Mouse (Mus musculus) MEL-GATA-1-ER (cell line): ENCODE results near the gene Cbln3.

ENCODE experiments used
- DNase-seq: peaks from one replicate; pipeline ENCODE4 v3.0.0-alpha.2; 2012; ENCODE audit warnings: low read depth; ENCODE audit errors: extremely low read depth

Cbln3 gene

DNA sequence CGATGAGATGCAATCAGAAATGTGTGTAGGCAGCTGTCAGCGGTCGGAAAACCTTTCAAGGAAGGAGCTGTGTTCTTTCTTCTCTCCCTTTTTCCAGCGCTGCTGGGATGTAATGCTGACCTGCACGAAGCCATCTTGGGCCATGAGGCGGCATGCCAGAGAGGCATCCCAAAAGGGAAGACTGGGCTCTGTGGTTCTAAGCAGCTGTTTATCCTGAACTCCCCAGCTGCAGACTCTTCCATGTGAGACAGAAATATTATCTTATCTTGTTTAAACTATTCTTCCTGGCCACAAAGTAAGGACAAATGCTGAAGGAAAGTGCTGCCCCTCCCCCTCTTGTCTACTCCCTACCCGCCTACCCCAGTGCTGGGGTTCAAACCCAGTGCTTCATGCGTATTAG, 3.2 kb downstream of the Cbln3 start:
- peak; percentile 64 for DNase-seq

GRCm38 (mm10) chr14:55879623-55880022, 4.6 kb downstream of the Cbln3 start:
- peak; percentile 54 for DNase-seq

DNA sequence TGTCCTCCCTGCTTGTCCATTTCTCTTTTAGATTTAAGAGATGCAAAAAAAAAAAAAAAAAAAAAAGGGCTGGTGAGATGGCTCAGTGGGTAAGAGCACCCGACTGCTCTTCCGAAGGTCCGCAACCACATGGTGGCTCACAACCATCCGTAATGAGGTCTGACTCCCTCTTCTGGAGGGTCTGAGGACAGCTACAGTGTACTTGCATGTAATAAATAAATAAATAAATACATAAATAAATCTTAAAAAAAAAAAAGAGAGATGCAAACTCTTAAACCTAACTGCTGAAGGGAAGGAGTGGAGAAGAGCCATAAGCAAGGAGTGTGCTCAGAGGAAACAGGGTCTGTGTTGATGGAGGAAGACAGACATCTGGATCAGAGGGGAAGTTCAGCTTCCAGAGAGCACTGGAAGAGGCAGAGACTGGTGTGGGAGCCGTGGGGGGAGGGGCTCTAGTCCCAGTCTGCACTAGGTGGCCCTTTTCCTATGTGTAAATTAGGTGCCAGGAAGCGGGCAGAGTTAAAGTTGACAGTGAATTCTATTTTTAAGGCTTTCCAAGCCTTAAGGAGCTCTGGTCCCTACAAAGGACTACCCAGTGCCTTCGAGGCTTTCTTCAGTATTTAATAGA, 5.8 kb downstream of the Cbln3 start:
- DNase-seq: no peak

- DNase-seq: no peak
These were observed 6.5 kb downstream of the Cbln3 start for GRCm38 (mm10) chr14:55877469-55878315.

- DNase-seq: peak; percentile 71
These were observed 10.2 kb downstream of the Cbln3 start for GRCm38 (mm10) chr14:55873714-55874683.

DNA sequence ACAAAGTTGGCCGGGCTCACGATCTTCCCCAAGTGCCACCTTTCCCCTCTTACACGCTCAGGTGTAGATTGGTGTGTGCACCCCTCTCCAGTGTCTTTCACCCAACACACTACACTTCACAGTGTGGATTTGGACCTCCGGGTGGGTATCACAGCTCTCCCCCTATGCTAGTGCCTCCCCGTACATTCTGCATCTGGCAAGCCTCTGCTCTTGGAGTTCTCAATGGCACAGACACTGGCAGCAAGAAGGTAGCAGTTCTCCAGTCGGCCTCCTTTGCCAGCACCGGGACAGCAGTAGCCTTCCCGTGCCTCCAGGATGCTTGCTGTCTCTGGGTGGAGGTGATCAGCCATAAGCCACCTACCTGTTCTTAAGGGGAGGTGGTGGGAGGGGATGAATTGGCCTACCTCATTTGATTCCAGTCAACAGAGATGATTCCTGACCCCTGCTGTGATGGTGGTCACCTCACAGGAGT, 10.9 kb downstream of the Cbln3 start:
- no peak for DNase-seq

- DNase-seq: no peak
These were observed 11.6 kb downstream of the Cbln3 start for GRCm38 (mm10) chr14:55872551-55872950.

GRCm38 (mm10) chr14:55872039-55872438, 12.2 kb downstream of the Cbln3 start:
- DNase-seq: no peak

DNA sequence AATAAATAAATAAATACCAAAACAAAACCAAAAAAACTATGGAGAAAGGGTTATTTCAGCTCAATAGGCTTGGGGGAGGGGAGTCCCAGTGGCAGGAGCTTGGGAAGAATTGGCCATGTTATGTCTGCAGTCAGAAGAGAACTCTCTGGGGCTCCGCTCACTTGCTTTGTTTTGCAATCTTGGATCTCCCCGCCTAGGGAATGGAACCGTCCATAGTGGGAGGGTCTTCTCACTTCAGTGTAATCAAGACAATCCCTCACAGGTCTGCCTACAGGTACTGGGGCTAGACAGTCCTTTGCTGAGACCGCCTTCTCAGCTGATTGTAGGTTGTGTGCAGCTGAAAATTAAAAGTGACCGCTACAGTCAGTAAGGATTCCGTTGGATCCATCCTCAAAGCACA, 14.7 kb downstream of the Cbln3 start:
- no peak for DNase-seq

GRCm38 (mm10) chr14:55868230-55869026, 15.8 kb downstream of the Cbln3 start:
- DNase-seq: no peak

GRCm38 (mm10) chr14:55866962-55867361, 17.2 kb downstream of the Cbln3 start:
- DNase-seq: no peak

GRCm38 (mm10) chr14:55863773-55864172, 20.4 kb downstream of the Cbln3 start:
- DNase-seq: peak; percentile 41

DNA sequence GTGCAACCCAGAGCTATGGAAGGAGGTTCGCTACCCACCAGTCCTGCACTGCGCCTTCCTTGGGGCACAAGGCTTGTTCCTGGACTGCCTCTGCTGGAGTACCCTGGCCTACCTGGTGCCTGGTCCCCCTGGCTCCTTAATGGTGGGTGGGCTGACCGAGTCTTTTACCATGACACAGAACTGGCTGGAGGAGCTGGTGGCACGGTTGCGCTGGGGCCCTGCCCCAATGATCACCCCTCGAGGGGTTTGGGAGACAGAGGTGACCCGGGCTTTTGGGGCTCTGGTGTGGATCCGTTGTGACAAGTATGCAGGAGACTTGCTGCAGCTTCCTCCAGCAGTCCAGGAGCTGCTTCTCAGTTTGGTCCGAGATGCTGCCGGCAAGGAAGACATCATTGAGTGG, 21.2 kb downstream of the Cbln3 start:
- no peak for DNase-seq

- no peak for DNase-seq
These were observed 22.0 kb downstream of the Cbln3 start for GRCm38 (mm10) chr14:55862186-55862585.

- DNase-seq: no peak
These were observed 26.6 kb downstream of the Cbln3 start for GRCm38 (mm10) chr14:55857588-55857987.

DNA sequence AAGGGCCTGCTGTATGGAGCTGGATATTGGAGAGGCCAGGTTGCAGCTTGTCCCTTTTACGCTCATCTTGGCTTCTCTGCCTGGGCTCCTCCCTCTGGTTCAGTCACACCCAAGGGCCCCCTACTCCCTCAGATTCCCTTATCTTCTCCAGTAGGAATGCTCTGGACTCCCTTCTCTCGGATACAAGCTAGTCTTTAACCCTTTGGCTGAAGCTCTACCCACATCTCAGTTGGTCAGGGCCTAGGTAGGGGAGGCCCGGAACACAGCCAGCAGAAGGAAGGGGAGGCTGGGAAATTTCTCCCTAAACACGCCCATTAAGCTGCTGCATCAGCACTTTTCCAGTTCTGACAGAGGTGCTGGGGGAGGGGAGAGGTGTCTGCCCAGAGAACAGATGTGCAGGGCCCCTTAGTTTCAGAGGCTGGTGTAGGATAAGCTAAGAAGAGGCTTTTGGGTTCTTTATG, 29.1 kb downstream of the Cbln3 start:
- DNase-seq: no peak

GRCm38 (mm10) chr14:55854406-55855100, 29.6 kb downstream of the Cbln3 start:
- DNase-seq: no peak

GRCm38 (mm10) chr14:55853621-55854285, 30.4 kb downstream of the Cbln3 start, which contains the start of gene Nynrin:
Gene Nynrin, plus strand, starts transcription at chr14:55854010.
- no peak for DNase-seq
